Mouse (Mus musculus) heart, postnatal 0 days (tissue): ENCODE data around the gene Usp36.

ENCODE experiments used
- CTCF ChIP-seq: IDR thresholded peaks from 2 replicates; pipeline ENCODE4 v1.5.1; 2016; ENCODE audit warnings: antibody characterized with exemption, control low read depth, low read depth
- EP300 ChIP-seq: IDR thresholded peaks from 2 replicates; pipeline ENCODE4 v1.6.1; 2016; ENCODE audit warnings: antibody characterized with exemption, low read depth

DNA sequence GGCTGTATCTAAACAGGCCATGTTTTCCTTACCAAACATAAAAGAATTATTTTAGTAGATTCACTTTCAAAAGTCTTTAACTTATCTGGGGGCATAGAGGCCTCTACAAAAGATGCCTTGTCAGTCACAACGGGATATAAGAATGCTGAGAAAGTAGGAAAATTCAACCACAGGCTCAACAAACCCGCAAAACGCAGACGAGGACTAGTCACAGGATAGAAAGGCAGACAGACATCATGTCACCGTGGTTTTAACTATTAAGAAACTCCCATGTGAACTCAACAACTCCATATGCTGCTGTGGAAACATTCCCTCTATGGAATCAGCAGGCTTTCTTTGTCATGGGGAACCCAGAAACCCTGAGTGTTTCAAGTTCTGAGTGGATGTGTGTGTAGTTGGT, 60.1 kb downstream of the Usp36 start:
- no peak for TF ChIP-seq CTCF
- TF ChIP-seq EP300: no peak
